ENCODE assay signal across 19 mouse cellular contexts in genomic region chrX:71971325-71971724, GRCm38 (mm10). TPM values are rescaled to one million over a fixed set of nuclear protein-coding genes. Genes with fewer than 3 reads are reported as not detected.
DNase-seq lines count a peak whose midpoint lies in the region; ATAC-seq and TF ChIP-seq lines count a peak whose summit lies in the region.
"Had no signal": no experiment of that assay in that cellular context is flagged by ENCODE, and none has a peak within 500 bp of the region (broad histone marks: within the 10 kb centered on the region; RNA-seq: fewer than 3 reads in every experiment).

No protein-coding gene starts in this region.

- H3K27ac ChIP-seq in forebrain, embryonic 16.5 days (ENCODE audit: low read length), result no peak overlapping the region
- no peak overlapping the region for H3K27ac ChIP-seq in forebrain, embryonic 10.5 days
- H3K27ac ChIP-seq in hindbrain, embryonic 13.5 days, result no peak overlapping the region
- H3K27ac ChIP-seq in hindbrain, embryonic 11.5 days (ENCODE audit: low read depth, low read length), result no peak overlapping the region
- H3K27ac ChIP-seq: embryonic facial prominence, embryonic 10.5 days; embryonic facial prominence, embryonic 12.5 days; forebrain, embryonic 13.5 days had no signal

- H3K9ac ChIP-seq in forebrain, embryonic 16.5 days (replicated peaks; ENCODE audit: low read depth, low read length), result no peak overlapping the region
- no peak overlapping the region for H3K9ac ChIP-seq in hindbrain, embryonic 13.5 days
- H3K9ac ChIP-seq in hindbrain, embryonic 11.5 days (ENCODE audit: low read depth, low read length), result no peak overlapping the region
- H3K9ac ChIP-seq: embryonic facial prominence, embryonic 12.5 days; forebrain, embryonic 13.5 days had no signal

- no peak overlapping the region for H3K4me3 ChIP-seq in forebrain, embryonic 16.5 days (replicated peaks; ENCODE audit: low read length)
- no peak overlapping the region for H3K4me3 ChIP-seq in forebrain, embryonic 10.5 days
- H3K4me3 ChIP-seq in hindbrain, embryonic 13.5 days, result no peak overlapping the region
- H3K4me3 ChIP-seq in hindbrain, embryonic 11.5 days (ENCODE audit: low read depth, low read length), result no peak overlapping the region
- H3K4me3 ChIP-seq: embryonic facial prominence, embryonic 10.5 days; embryonic facial prominence, embryonic 12.5 days; forebrain, embryonic 13.5 days had no signal

- H3K36me3 ChIP-seq in forebrain, embryonic 16.5 days (ENCODE audit: control insufficient read depth, insufficient read depth), result no peaks in the 10 kb centered on the region
- no peaks in the 10 kb centered on the region; the same call in 1 of the 2 replicates for H3K36me3 ChIP-seq in forebrain, embryonic 10.5 days (replicated peaks)
- H3K36me3 ChIP-seq in hindbrain, embryonic 13.5 days, result peaks cover 5% of the 10 kb centered on the region; the same call in 1 of the 2 replicates
- H3K36me3 ChIP-seq in hindbrain, embryonic 11.5 days (ENCODE audit: control insufficient read depth, insufficient read depth, low read length), result no peaks in the 10 kb centered on the region
- H3K36me3 ChIP-seq: embryonic facial prominence, embryonic 12.5 days had no signal

- TF ChIP-seq POLR2A in brain, embryonic 14.5 days (IDR thresholded peaks at IDR 0.05; ENCODE audit: borderline replicate concordance, extremely low read depth, insufficient read depth, insufficient read length, poor library complexity, severe bottlenecking), result no peak

- no peaks in the 10 kb centered on the region for H3K9me3 ChIP-seq in forebrain, embryonic 16.5 days (ENCODE audit: control insufficient read depth, low read length)
- H3K9me3 ChIP-seq in forebrain, embryonic 10.5 days, result no peaks in the 10 kb centered on the region
- H3K9me3 ChIP-seq in hindbrain, embryonic 13.5 days, result no peaks in the 10 kb centered on the region
- no peaks in the 10 kb centered on the region for H3K9me3 ChIP-seq in hindbrain, embryonic 11.5 days (ENCODE audit: control insufficient read depth, low read length)
- H3K9me3 ChIP-seq: embryonic facial prominence, embryonic 10.5 days; embryonic facial prominence, embryonic 12.5 days; forebrain, embryonic 13.5 days had no signal

- ATAC-seq in forebrain, embryonic 16.5 days, result peak; percentile 80
- ATAC-seq in hindbrain, embryonic 13.5 days (ENCODE audit: low FRiP score), result 0 out of 2 replicates have a peak, but pooled peaks have one; percentile 36
- ATAC-seq in hindbrain, embryonic 11.5 days (ENCODE audit: low FRiP score), result no peak
- ATAC-seq: forebrain, embryonic 13.5 days had no signal

- no peaks in the 10 kb centered on the region for H3K27me3 ChIP-seq in forebrain, embryonic 16.5 days (replicated peaks; ENCODE audit: control insufficient read depth, insufficient read depth, low read length)
- peaks cover 17% of the 10 kb centered on the region for H3K27me3 ChIP-seq in forebrain, embryonic 10.5 days (ENCODE audit: poor library complexity, severe bottlenecking)
- no peaks in the 10 kb centered on the region for H3K27me3 ChIP-seq in hindbrain, embryonic 13.5 days
- H3K27me3 ChIP-seq in hindbrain, embryonic 11.5 days (ENCODE audit: control insufficient read depth, insufficient read depth, low read length), result no peaks in the 10 kb centered on the region
- H3K27me3 ChIP-seq: forebrain, embryonic 13.5 days had no signal

- no peak for DNase-seq in forebrain, embryonic 10.5 days (ENCODE audit: extremely low spot score, low spot score)
- DNase-seq in hindbrain, embryonic 11.5 days (ENCODE audit: low spot score), result no peak
- DNase-seq in brain, embryonic 14.5 days (ENCODE audit: low read depth), result peak; percentile 27
- DNase-seq in spleen, postnatal 4 days (ENCODE audit: low spot score in 2 of 2), result no peak
- DNase-seq: adrenal gland, adult 2 months; adrenal gland, postnatal 10 days; adrenal gland, postnatal 36 days; cerebellum, adult 11-12 months; cerebellum, adult 2 months; cerebellum, adult 9-10 months; cerebellum, postnatal 10 days; cerebellum, postnatal 25 days had no signal

- peaks cover 4% of the 10 kb centered on the region; the same call in 1 of the 2 replicates for H3K4me1 ChIP-seq in forebrain, embryonic 16.5 days (replicated peaks; ENCODE audit: control insufficient read depth, insufficient read depth, low read length)
- H3K4me1 ChIP-seq in forebrain, embryonic 10.5 days, result no peaks in the 10 kb centered on the region
- H3K4me1 ChIP-seq in hindbrain, embryonic 13.5 days (replicated peaks), result no peaks in the 10 kb centered on the region
- no peaks in the 10 kb centered on the region for H3K4me1 ChIP-seq in hindbrain, embryonic 11.5 days (replicated peaks; ENCODE audit: control insufficient read depth, insufficient read depth, low read length)
- H3K4me1 ChIP-seq: embryonic facial prominence, embryonic 10.5 days; embryonic facial prominence, embryonic 12.5 days; forebrain, embryonic 13.5 days had no signal

- TF ChIP-seq CTCF in brain, embryonic 14.5 days (IDR thresholded peaks at IDR 0.05; ENCODE audit: borderline replicate concordance, extremely low read depth, insufficient read depth, insufficient read length), result no peak

- no peak overlapping the region for H3K4me2 ChIP-seq in forebrain, embryonic 16.5 days (ENCODE audit: low read length)
- H3K4me2 ChIP-seq in hindbrain, embryonic 13.5 days, result no peak overlapping the region
- no peak overlapping the region for H3K4me2 ChIP-seq in hindbrain, embryonic 11.5 days (replicated peaks; ENCODE audit: low read depth, low read length)
- H3K4me2 ChIP-seq: embryonic facial prominence, embryonic 12.5 days; forebrain, embryonic 13.5 days had no signal

- WGBS in forebrain, embryonic 16.5 days, result 31% methylated on average over 5 of the region's 5 CpGs
- 80% methylated on average over 5 of the region's 5 CpGs for WGBS in forebrain, embryonic 10.5 days
- WGBS in hindbrain, embryonic 13.5 days, result 73% methylated on average over 5 of the region's 5 CpGs
- WGBS in hindbrain, embryonic 11.5 days, result 71% methylated on average over 5 of the region's 5 CpGs

RNA-seq across cellular contexts. Expression of gene Fate1, which starts 1.5 kb away (rescaled TPM):
- not detected in 2 replicates for polyA plus RNA-seq in forebrain, embryonic 16.5 days (2015; fragmentation: Nextera tagmentation; extraction: Ambion mirVana)
- not detected in 2 replicates for polyA plus RNA-seq in forebrain, embryonic 10.5 days (2016; fragmentation: Nextera tagmentation; extraction: Ambion mirVana)
- not detected in 2 replicates for polyA plus RNA-seq in hindbrain, embryonic 13.5 days (2015; fragmentation: Nextera tagmentation; extraction: Ambion mirVana)
- 0.26 TPM in 1 of 2 replicates, not detected in the other for polyA plus RNA-seq in hindbrain, embryonic 11.5 days (2014; fragmentation: Nextera tagmentation; extraction: Ambion mirVana)
- polyA plus RNA-seq in brain, embryonic 14.5 days (2012; rRNA removed), result 0.10 and 0.13 TPM in 2 replicates
- polyA plus RNA-seq: C2C12; embryonic facial prominence, embryonic 10.5 days; embryonic facial prominence, embryonic 12.5 days; embryonic facial prominence, embryonic 14.5 days; forebrain, embryonic 13.5 days had no signal

RNA-seq across cellular contexts. Expression of gene Prrg3, which starts 8.9 kb away (rescaled TPM):
- 8.9 and 10.4 TPM in 2 replicates for polyA plus RNA-seq in forebrain, embryonic 16.5 days (2015; fragmentation: Nextera tagmentation; extraction: Ambion mirVana)
- polyA plus RNA-seq in forebrain, embryonic 10.5 days (2016; fragmentation: Nextera tagmentation; extraction: Ambion mirVana), result 7.1 and 7.6 TPM in 2 replicates
- polyA plus RNA-seq in hindbrain, embryonic 13.5 days (2015; fragmentation: Nextera tagmentation; extraction: Ambion mirVana), result 11.2 and 11.8 TPM in 2 replicates
- 7.8 and 8.1 TPM in 2 replicates for polyA plus RNA-seq in hindbrain, embryonic 11.5 days (2014; fragmentation: Nextera tagmentation; extraction: Ambion mirVana)
- polyA plus RNA-seq in brain, embryonic 14.5 days (2012; rRNA removed), result 16.2 and 23.5 TPM in 2 replicates
- polyA plus RNA-seq: C2C12 had no signal

RNA-seq across cellular contexts. Expression of gene Cnga2, which starts 20.3 kb away (rescaled TPM):
- polyA plus RNA-seq in forebrain, embryonic 16.5 days (2015; fragmentation: Nextera tagmentation; extraction: Ambion mirVana), result 0.11 and 0.27 TPM in 2 replicates
- 0.07 and 0.10 TPM in 2 replicates for polyA plus RNA-seq in forebrain, embryonic 10.5 days (2016; fragmentation: Nextera tagmentation; extraction: Ambion mirVana)
- 0.10 and 0.12 TPM in 2 replicates for polyA plus RNA-seq in hindbrain, embryonic 13.5 days (2015; fragmentation: Nextera tagmentation; extraction: Ambion mirVana)
- not detected in 2 replicates for polyA plus RNA-seq in hindbrain, embryonic 11.5 days (2014; fragmentation: Nextera tagmentation; extraction: Ambion mirVana)
- polyA plus RNA-seq in brain, embryonic 14.5 days (2012; rRNA removed), result 0.19 and 0.33 TPM in 2 replicates
- polyA plus RNA-seq: adrenal gland, adult 2 months; C2C12; embryonic facial prominence, embryonic 10.5 days had no signal

RNA-seq across cellular contexts. Expression of gene Gm1141, which starts 50.5 kb away (rescaled TPM):
- polyA plus RNA-seq in forebrain, embryonic 16.5 days (2015; fragmentation: Nextera tagmentation; extraction: Ambion mirVana), result 0.25 and 0.32 TPM in 2 replicates
- polyA plus RNA-seq in forebrain, embryonic 10.5 days (2016; fragmentation: Nextera tagmentation; extraction: Ambion mirVana), result 0.26 TPM in 1 of 2 replicates, not detected in the other
- 0.19 and 0.36 TPM in 2 replicates for polyA plus RNA-seq in hindbrain, embryonic 13.5 days (2015; fragmentation: Nextera tagmentation; extraction: Ambion mirVana)
- polyA plus RNA-seq in hindbrain, embryonic 11.5 days (2014; fragmentation: Nextera tagmentation; extraction: Ambion mirVana), result 0.24 and 0.66 TPM in 2 replicates
- polyA plus RNA-seq in brain, embryonic 14.5 days (2012; rRNA removed), result 2.7 and 3.1 TPM in 2 replicates
